Mouse (Mus musculus) ES-E14 (cell line): ENCODE data around the gene Jph3. TPM values are rescaled to one million over a fixed set of nuclear protein-coding genes. Genes with fewer than 3 reads are reported as not detected.
A peak's percentile ranks its signal among the peaks of the same experiment; 100 is the strongest.

Experiments
- DNase-seq: peaks from one replicate; pipeline ENCODE4 v3.0.0-alpha.2; 2013; ENCODE audit warnings: low read depth, low spot score
- H3K27ac ChIP-seq: 2 replicates; pipeline ENCODE4 v1.5.1; 2012; ENCODE audit warnings: low read depth, mild to moderate bottlenecking, low read length, moderate library complexity, mixed read lengths; ENCODE audit not compliant: poor library complexity, insufficient read depth, severe bottlenecking
- H3K36me3 ChIP-seq: 2 replicates; pipeline ENCODE4 v1.6.1; 2012; ENCODE audit warnings: mild to moderate bottlenecking, low read length, moderate library complexity, mixed read lengths; ENCODE audit not compliant: control insufficient read depth, poor library complexity, insufficient read depth, severe bottlenecking
- H3K4me1 ChIP-seq, 2 experiments: fragments of 150-350 bp in 1 of 2; sonication (generic) in 1 of 2; 2 replicates each; pipeline ENCODE4 v1.6.1; 2012; ENCODE audit warnings: low read length in 2 of 2, mild to moderate bottlenecking in 1 of 2, mixed read lengths in 1 of 2; ENCODE audit not compliant: control insufficient read depth in 2 of 2, insufficient read depth in 2 of 2, poor library complexity in 1 of 2
- H3K4me3 ChIP-seq, 2 experiments: fragments of 150-350 bp in 1 of 2; sonication (generic) in 1 of 2; 2 replicates each; pipeline ENCODE4 v1.5.1; 2012; ENCODE audit warnings: low read length in 2 of 2, low read depth in 1 of 2, mild to moderate bottlenecking in 1 of 2, mixed read lengths in 1 of 2; ENCODE audit not compliant: insufficient read depth in 1 of 2, poor library complexity in 1 of 2, severe bottlenecking in 1 of 2
- H3K9ac ChIP-seq: 2 replicates; pipeline ENCODE4 v1.6.1; 2012; ENCODE audit warnings: low read depth, mild to moderate bottlenecking, low read length, mixed read lengths; ENCODE audit not compliant: poor library complexity, insufficient read depth, severe bottlenecking
- H3K9me3 ChIP-seq: fragments of 150-350 bp; sonication (generic); 2 replicates; pipeline ENCODE4 v1.6.1; 2012; ENCODE audit warnings: low read depth, mild to moderate bottlenecking, low read length; ENCODE audit not compliant: control insufficient read depth, insufficient read depth
- CHD2 ChIP-seq: IDR thresholded peaks from 2 replicates; pipeline ENCODE4 v1.6.1; 2014; ENCODE audit warnings: mild to moderate bottlenecking, low read depth, low read length, inconsistent platforms
- HCFC1 ChIP-seq: IDR thresholded peaks from 2 replicates; pipeline ENCODE4 v1.6.1; 2012; ENCODE audit warnings: low read length, inconsistent platforms, borderline replicate concordance; ENCODE audit not compliant: insufficient read depth
- MAFK ChIP-seq: IDR thresholded peaks from 2 replicates; pipeline ENCODE4 v1.6.1; 2014; ENCODE audit warnings: mild to moderate bottlenecking, low read depth, low read length, inconsistent platforms; ENCODE audit not compliant: insufficient read depth
- ZC3H11A ChIP-seq: IDR thresholded peaks from 2 replicates; pipeline ENCODE4 v1.6.1; 2012; ENCODE audit warnings: low read depth, mild to moderate bottlenecking, inconsistent platforms, low read length, borderline replicate concordance
- ZNF384 ChIP-seq: IDR thresholded peaks from 2 replicates; pipeline ENCODE4 v1.6.1; 2012; ENCODE audit warnings: low read depth, low read length, inconsistent platforms
- in situ Hi-C, 2 experiments: fragments of 600-800 bp; cut with MboI; formaldehyde crosslinking; loops; one replicate each; pipeline ENCODE4 v1.15.1; 2025; ENCODE audit warnings: low sequenced_read_pairs in 2 of 2, inconsistent platforms in 1 of 2; ENCODE audit not compliant: unreplicated experiment in 2 of 2
- total RNA-seq: library from RNA; depleted of rRNA; stranded (reverse); fragments of 300-350 nt; gene quantifications from 2 replicates; pipeline ENCODE4 v1.2.3, GENCODE M21; 2012

Gene Jph3
- total RNA-seq, 1 experiment: 0.76 TPM

DNA sequence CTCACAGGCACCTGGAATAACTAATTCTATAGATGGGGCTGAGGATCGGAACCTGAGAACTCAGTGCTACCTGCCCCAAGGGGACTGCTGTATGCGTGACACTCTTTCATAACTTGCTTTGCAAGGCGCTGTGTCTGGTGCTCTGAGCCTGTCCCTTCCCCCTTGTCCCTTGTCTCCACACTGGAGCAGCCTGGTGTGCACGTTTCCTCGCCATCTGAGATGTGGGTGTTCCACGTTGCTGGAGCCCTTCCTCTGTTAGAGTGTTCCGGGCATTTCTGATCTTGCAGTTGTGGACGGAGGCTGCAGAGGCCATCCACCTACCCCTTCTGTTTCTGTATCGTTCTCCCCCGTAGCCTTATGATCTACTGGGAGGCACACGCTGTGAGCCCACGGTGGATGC is 29.0 kb downstream of the Jph3 start:
- Histone ChIP-seq H3K9me3 (no peaks in the 10 kb centered on the region), H3K27ac (no peak overlapping the region), H3K36me3 (no peaks in the 10 kb centered on the region), H3K4me3 (no peak overlapping the region), H3K9ac (no peak overlapping the region), H3K4me1 (no peaks in the 10 kb centered on the region)
- in situ Hi-C loops: no loop called here
- TF ChIP-seq HCFC1 (no peak), ZC3H11A (no peak)
- DNase-seq: no peak

DNA sequence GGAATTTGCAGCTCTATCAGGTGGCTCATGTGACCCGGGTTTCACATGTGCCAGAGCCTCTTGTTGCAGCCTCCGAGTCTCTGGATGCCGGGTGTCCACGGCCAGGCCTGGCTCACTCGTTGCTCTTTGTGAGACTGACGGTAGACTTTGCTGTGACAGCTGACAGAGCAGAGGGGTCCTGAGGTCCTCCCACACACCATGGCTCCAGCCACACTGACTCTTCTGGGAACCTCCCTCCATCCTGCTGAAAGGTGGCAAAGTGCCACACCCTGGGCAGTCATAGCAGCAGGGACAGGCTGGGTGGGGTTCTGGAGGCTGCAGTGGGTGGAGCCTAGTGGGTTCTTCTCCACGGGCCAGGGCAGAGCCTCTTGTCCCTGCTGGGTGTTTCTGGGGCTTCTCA is 31.1 kb downstream of the Jph3 start:
- Histone ChIP-seq H3K9ac (no peak overlapping the region), H3K4me3 (no peak overlapping the region), H3K27ac (no peak overlapping the region), H3K4me1 (no peaks in the 10 kb centered on the region), H3K36me3 (no peaks in the 10 kb centered on the region), H3K9me3 (no peaks in the 10 kb centered on the region)
- TF ChIP-seq CHD2 (no peak), ZC3H11A (no peak), MAFK (no peak), ZNF384 (no peak), HCFC1 (no peak)
- in situ Hi-C loops: no loop called here
- DNase-seq: no peak

DNA sequence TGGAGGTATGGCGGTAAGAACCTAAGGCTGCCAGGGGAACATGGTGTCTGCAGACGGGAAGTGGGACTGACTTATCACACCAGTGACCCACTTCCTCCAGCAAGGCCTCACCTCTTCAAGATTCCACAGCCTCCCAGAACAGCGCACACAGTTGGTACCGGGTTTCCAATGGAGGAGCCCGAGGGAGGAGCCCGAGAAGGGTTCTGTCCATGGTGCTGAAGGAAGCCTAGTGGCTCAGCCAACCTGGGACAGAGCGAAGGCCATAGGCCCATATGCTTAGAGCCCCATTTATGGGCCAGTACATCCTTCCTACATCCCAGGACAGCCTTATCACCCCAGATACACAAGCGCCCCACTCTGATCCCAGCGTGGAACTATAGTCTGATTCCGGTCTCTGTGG is 32.1 kb downstream of the Jph3 start:
- Histone ChIP-seq H3K9me3 (no peaks in the 10 kb centered on the region), H3K4me1 (no peaks in the 10 kb centered on the region), H3K4me3 (no peak overlapping the region), H3K27ac (no peak overlapping the region), H3K36me3 (no peaks in the 10 kb centered on the region), H3K9ac (no peak overlapping the region)
- peak; percentile 81 for DNase-seq
- in situ Hi-C loops: no loop called here
- no peak for TF ChIP-seq CHD2
- no peak for TF ChIP-seq MAFK
- TF ChIP-seq ZC3H11A: no peak
- no peak for TF ChIP-seq ZNF384
- no peak for TF ChIP-seq HCFC1

DNA sequence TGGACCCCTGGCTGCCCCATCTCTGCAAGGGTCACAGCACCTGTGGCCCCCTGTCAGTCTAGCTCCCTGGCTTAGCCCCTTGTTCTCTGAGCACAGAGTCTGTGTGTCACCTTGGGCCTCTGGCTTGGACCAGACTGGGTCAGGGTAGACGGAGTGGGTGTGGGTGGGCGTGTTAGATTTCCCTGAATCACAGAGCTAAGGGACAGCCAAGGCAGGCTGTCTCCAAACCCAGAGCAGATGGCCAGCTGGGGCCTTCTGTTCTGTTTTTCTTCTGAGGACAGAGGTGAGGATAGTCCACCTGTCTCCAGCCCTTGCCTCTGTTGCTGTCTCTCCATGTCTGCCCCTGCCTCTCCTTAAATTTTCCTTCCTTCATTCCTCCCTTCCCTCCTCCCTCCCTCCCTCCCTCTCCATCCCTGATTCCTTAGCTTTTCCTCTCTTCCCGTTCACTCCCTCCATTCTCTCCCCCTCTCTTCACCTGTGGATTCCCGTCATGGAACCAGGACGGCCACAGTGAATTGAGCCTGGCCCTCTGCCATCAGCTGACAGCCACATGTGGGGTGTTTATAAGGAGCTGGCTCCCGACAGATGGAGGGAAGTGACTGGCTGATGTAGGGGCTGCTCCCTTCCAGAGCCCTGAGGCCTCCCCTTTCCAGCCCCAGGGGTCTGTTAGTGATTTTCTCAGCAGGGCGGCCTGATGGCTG is 33.7 kb downstream of the Jph3 start:
- Histone ChIP-seq H3K9ac (no peak overlapping the region), H3K4me3 (no peak overlapping the region), H3K9me3 (no peaks in the 10 kb centered on the region), H3K27ac (no peak overlapping the region), H3K36me3 (no peaks in the 10 kb centered on the region), H3K4me1 (no peaks in the 10 kb centered on the region)
- TF ChIP-seq MAFK (no peak), ZC3H11A (no peak), CHD2 (no peak), ZNF384 (no peak), HCFC1 (no peak)
- in situ Hi-C loops: no loop called here
- DNase-seq: no peak

DNA sequence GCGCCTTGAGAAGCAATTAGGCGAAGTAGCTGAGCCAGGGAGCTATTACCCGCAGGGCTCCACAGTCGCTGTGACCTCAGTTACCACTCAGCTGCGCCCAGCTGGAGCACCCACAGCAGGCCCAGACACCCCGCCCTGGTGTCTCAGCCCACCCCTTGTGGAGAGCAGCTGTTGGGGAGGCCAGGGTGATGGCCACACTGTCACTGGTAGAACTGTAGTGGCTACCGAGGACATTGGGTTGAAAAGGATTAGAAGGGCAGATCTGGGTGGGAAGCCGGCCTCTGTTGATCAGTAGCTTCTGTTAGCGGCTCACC is 34.2 kb downstream of the Jph3 start:
- Histone ChIP-seq H3K4me1 (no peaks in the 10 kb centered on the region), H3K9me3 (no peaks in the 10 kb centered on the region), H3K9ac (no peak overlapping the region), H3K36me3 (no peaks in the 10 kb centered on the region), H3K27ac (no peak overlapping the region), H3K4me3 (no peak overlapping the region)
- DNase-seq: no peak
- in situ Hi-C loops: no loop called here
- TF ChIP-seq MAFK (no peak), CHD2 (no peak), HCFC1 (no peak), ZC3H11A (no peak), ZNF384 (no peak)
